Mouse (Mus musculus) intestine, postnatal 0 days (tissue): ENCODE data around the gene Nudt8. TPM values are rescaled to one million over a fixed set of nuclear protein-coding genes. Genes with fewer than 3 reads are reported as not detected.

ENCODE experiments used
- ATAC-seq: fragments of 200-750 bp; cut with Nextera tagmentation; 2 replicates; pipeline ENCODE4 v1.8.0; 2017; ENCODE audit warnings: mild to moderate bottlenecking, moderate TSS enrichment, moderate library complexity
- H3K27ac ChIP-seq: fragments of 300-500 bp; sonication (generic); 2 replicates; pipeline ENCODE4 v1.5.1; 2014; ENCODE audit warnings: mild to moderate bottlenecking, low read depth, low read length, moderate library complexity
- H3K27me3 ChIP-seq: fragments of 300-500 bp; sonication (generic); replicated peaks from 2 replicates; pipeline ENCODE4 v1.6.1; 2014; ENCODE audit warnings: low read length, mixed read lengths; ENCODE audit not compliant: control insufficient read depth, insufficient read depth
- H3K36me3 ChIP-seq: fragments of 300-500 bp; sonication (generic); 2 replicates; pipeline ENCODE4 v1.6.1; 2014; ENCODE audit warnings: mild to moderate bottlenecking, moderate library complexity; ENCODE audit not compliant: control insufficient read depth, insufficient read depth
- H3K4me1 ChIP-seq: fragments of 300-500 bp; sonication (generic); replicated peaks from 2 replicates; pipeline ENCODE4 v1.6.1; 2014; ENCODE audit warnings: antibody characterized with exemption, low read length, mixed read lengths; ENCODE audit not compliant: control insufficient read depth, insufficient read depth
- H3K4me2 ChIP-seq: fragments of 300-500 bp; sonication (generic); replicated peaks from 2 replicates; pipeline ENCODE4 v1.6.1; 2014; ENCODE audit warnings: low read depth, mild to moderate bottlenecking, moderate library complexity
- H3K4me3 ChIP-seq: fragments of 300-500 bp; sonication (generic); 2 replicates; pipeline ENCODE4 v1.5.1; 2014; ENCODE audit warnings: low read depth, low read length
- H3K9ac ChIP-seq: fragments of 300-500 bp; sonication (generic); 2 replicates; pipeline ENCODE4 v1.6.1; 2014; ENCODE audit warnings: mild to moderate bottlenecking, low read depth, low read length
- H3K9me3 ChIP-seq: fragments of 300-500 bp; sonication (generic); 2 replicates; pipeline ENCODE4 v1.6.1; 2016; ENCODE audit warnings: mixed run types; ENCODE audit not compliant: control insufficient read depth
- CTCF ChIP-seq: sonication (generic); IDR thresholded peaks from 2 replicates; pipeline ENCODE4 v1.5.1; 2016; ENCODE audit warnings: low read depth, mild to moderate bottlenecking, control low read depth, antibody characterized with exemption, moderate library complexity
- WGBS: fragments of 180-500 bp; shearing (Covaris S2); extraction: QIAGEN DNeasy Blood & Tissue Kit; methylation state at CpG from one replicate; pipeline ENCODE4 v1.1.7; 2014; 5-methylcytosine and 5-hydroxymethylcytosine counted together
- polyA plus RNA-seq: library from polyadenylated mRNA; unstranded; fragments of >200 nt; fragmentation: Nextera tagmentation; extraction: Ambion mirVana; gene quantifications from 2 replicates; pipeline ENCODE4 v1.2.1, GENCODE M21; 2015

Gene Nudt8
- polyA plus RNA-seq, 1 experiment from 2014 or later = 31.7 TPM

DNA sequence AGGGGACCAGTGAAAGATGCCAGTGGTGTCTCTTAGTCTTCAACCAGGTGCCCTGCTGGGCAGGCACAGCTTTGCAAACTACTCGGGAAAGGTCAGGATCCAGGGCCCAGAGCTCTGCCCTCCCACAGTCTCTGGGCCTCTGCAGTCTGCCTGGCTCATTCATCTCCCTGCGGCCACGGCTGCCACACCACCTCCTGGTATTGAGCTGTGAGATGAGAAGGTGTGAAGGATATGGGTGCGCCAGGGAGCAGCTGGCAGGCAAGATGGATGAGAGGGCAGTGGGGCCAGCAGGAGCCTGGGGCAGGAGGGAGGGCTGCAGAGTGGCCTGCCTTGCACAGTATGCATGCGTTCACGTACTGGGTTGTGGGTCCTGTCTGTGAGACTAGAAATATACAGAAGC lies 9.6 kb upstream of the Nudt8 start:
- H3K9me3 ChIP-seq = no peaks in the 10 kb centered on the region
- H3K9ac ChIP-seq = no peak overlapping the region
- no peak overlapping the region for H3K4me3 ChIP-seq
- TF ChIP-seq CTCF = no peak
- no peak overlapping the region for H3K27ac ChIP-seq
- no peak for ATAC-seq
- no peaks in the 10 kb centered on the region for H3K36me3 ChIP-seq
- H3K27me3 ChIP-seq = no peaks in the 10 kb centered on the region
- WGBS = 50% methylated on average over 6 of the region's 6 CpGs
- peaks cover 15% of the 10 kb centered on the region; the same call in 1 of the 2 replicates for H3K4me1 ChIP-seq
- H3K4me2 ChIP-seq = no peak overlapping the region

GRCm38 (mm10) chr19:3991562-3991961 lies 8.8 kb upstream of the Nudt8 start:
- Histone ChIP-seq H3K9ac (no peak overlapping the region), H3K27me3 (no peaks in the 10 kb centered on the region), H3K4me2 (no peak overlapping the region), H3K9me3 (no peaks in the 10 kb centered on the region), H3K27ac (no peak overlapping the region), H3K36me3 (no peaks in the 10 kb centered on the region), H3K4me3 (no peak overlapping the region), H3K4me1 (peaks cover 11% of the 10 kb centered on the region; the same call in 1 of the 2 replicates)
- no peak for TF ChIP-seq CTCF
- no peak for ATAC-seq
- 100% methylated on average over 3 of the region's 3 CpGs for WGBS

DNA sequence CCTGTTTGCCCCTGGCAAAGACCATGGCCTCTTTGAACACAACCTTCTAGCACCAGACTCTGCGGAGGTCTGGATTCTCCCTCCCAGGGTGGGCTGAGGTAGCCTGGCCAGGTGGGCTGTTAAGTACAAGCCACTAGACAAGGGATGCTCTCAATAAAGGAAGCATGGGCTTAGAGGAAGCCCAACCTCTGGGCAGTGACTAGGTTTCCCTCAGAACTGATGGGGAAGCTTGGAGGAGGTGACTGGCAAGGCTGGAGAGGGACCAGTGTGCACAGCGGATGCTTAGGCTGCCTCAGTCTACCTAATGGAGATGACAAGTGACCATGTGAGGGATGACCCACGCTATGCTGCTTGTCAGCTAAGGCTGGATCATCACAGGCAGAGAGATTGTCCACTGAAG lies 8.4 kb upstream of the Nudt8 start:
- Histone ChIP-seq H3K9ac (no peak overlapping the region), H3K27me3 (no peaks in the 10 kb centered on the region), H3K4me1 (peaks cover 8% of the 10 kb centered on the region; the same call in 1 of the 2 replicates), H3K27ac (no peak overlapping the region), H3K36me3 (no peaks in the 10 kb centered on the region), H3K9me3 (no peaks in the 10 kb centered on the region), H3K4me2 (no peak overlapping the region), H3K4me3 (no peak overlapping the region)
- TF ChIP-seq CTCF = no peak
- WGBS = 85% methylated on average over 3 of the region's 3 CpGs
- no peak for ATAC-seq

GRCm38 (mm10) chr19:3992416-3992815 lies 8.0 kb upstream of the Nudt8 start, which contains the start of gene Tbx10:
Gene Tbx10, plus strand, starts transcription at chr19:3992752.
- Histone ChIP-seq H3K27me3 (no peaks in the 10 kb centered on the region), H3K9me3 (no peaks in the 10 kb centered on the region), H3K9ac (no peak within 1 kb of the TSS), H3K4me3 (no peak within 1 kb of the TSS), H3K4me2 (0 out of 2 replicates have a peak within 1 kb of the TSS, but pooled peaks have one; percentile 6), H3K4me1 (peaks cover 8% of the 10 kb centered on the region; the same call in 1 of the 2 replicates), H3K27ac (no peak within 1 kb of the TSS), H3K36me3 (no peaks in the 10 kb centered on the region)
- no peak for ATAC-seq
- WGBS = 73% methylated on average over 5 of the region's 5 CpGs
- peak; percentile 19; the same call in 1 of the 2 replicates for TF ChIP-seq CTCF

GRCm38 (mm10) chr19:3994932-3995331 lies 5.4 kb upstream of the Nudt8 start:
- no peaks in the 10 kb centered on the region for H3K9me3 ChIP-seq
- no peaks in the 10 kb centered on the region for H3K36me3 ChIP-seq
- no peak for ATAC-seq
- H3K4me2 ChIP-seq = no peak overlapping the region
- H3K27me3 ChIP-seq = no peaks in the 10 kb centered on the region
- peaks cover 11% of the 10 kb centered on the region; the same call in 1 of the 2 replicates for H3K4me1 ChIP-seq
- WGBS = 61% methylated on average over 6 of the region's 6 CpGs
- H3K27ac ChIP-seq = no peak overlapping the region
- no peak overlapping the region for H3K4me3 ChIP-seq
- TF ChIP-seq CTCF = no peak
- no peak overlapping the region for H3K9ac ChIP-seq

DNA sequence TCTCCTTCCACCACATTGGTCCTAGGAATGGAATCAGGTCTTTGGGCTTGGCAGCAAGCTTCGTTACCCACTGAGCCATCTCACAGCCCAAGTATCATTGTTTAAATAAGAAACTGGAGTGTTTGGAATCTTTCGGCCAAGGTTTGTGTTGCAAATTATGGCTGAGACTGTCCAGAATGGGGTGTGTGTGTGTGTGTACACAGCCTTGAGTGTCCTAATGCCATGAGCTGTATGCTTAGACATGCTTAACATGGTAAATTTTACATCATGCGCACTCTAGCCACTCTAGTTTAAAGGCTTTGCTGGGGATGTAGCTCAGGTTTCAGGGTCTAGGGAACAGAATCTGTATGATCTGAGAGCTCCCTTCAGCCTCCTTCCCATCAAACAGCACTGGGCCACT lies 4.9 kb upstream of the Nudt8 start:
- no peak for TF ChIP-seq CTCF
- 77% methylated on average over 3 of the region's 3 CpGs for whole genome bisulfite sequencing
- H3K4me2 ChIP-seq = no peak overlapping the region
- H3K9me3 ChIP-seq = no peaks in the 10 kb centered on the region
- H3K9ac ChIP-seq = no peak overlapping the region
- H3K27ac ChIP-seq = no peak overlapping the region
- H3K4me1 ChIP-seq = peaks cover 11% of the 10 kb centered on the region; the same call in 1 of the 2 replicates
- H3K27me3 ChIP-seq = no peaks in the 10 kb centered on the region
- no peak for ATAC-seq
- no peaks in the 10 kb centered on the region for H3K36me3 ChIP-seq
- no peak overlapping the region for H3K4me3 ChIP-seq

DNA sequence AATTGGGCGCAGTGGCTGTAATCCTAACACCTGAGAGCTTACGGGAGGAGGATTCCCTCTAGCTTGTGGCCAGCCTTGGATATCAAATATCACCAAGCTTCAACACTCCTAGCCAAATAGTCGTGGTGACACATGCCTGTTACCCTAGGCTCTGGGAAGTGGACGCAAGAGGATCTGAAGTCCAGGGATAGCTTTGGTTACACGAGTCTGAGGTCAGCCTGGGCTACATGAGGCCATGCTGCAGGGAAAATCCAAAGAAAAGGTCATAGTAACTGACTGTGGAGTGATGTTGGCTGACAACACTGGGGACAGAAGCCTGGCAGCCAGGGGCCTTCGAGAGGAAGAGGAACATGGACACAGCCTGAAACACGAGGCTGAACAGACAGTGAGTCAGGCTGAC lies 4.3 kb upstream of the Nudt8 start:
- ATAC-seq = no peak
- H3K27me3 ChIP-seq = no peaks in the 10 kb centered on the region
- H3K9ac ChIP-seq = no peak overlapping the region
- no peaks in the 10 kb centered on the region for H3K36me3 ChIP-seq
- H3K4me2 ChIP-seq = no peak overlapping the region
- no peaks in the 10 kb centered on the region for H3K9me3 ChIP-seq
- no peak overlapping the region for H3K4me3 ChIP-seq
- H3K4me1 ChIP-seq = peaks cover 11% of the 10 kb centered on the region; the same call in 1 of the 2 replicates
- no peak for TF ChIP-seq CTCF
- WGBS = 71% methylated on average over 7 of the region's 7 CpGs
- H3K27ac ChIP-seq = no peak overlapping the region
